Mouse (Mus musculus) stomach, postnatal 0 days (tissue): ENCODE results near the gene Proser3. TPM values are rescaled to one million over a fixed set of nuclear protein-coding genes. Genes with fewer than 3 reads are reported as not detected.

ENCODE experiments used
- ATAC-seq: fragments of 200-750 bp; cut with Nextera tagmentation; 2 replicates; pipeline ENCODE4 v1.8.0; 2017; ENCODE audit not compliant: low FRiP score, low TSS enrichment
- DNase-seq: peaks from one replicate; pipeline ENCODE4 v3.0.0-alpha.2; 2016; ENCODE audit warnings: low spot score
- H3K27ac ChIP-seq: fragments of 300-500 bp; sonication (generic); replicated peaks from 2 replicates; pipeline ENCODE4 v1.5.1; 2014; ENCODE audit warnings: mild to moderate bottlenecking, control low read depth
- H3K27me3 ChIP-seq: fragments of 300-500 bp; sonication (generic); 2 replicates; pipeline ENCODE4 v1.6.1; 2014; ENCODE audit warnings: low read length; ENCODE audit not compliant: control insufficient read depth, insufficient read depth
- H3K36me3 ChIP-seq: fragments of 300-500 bp; sonication (generic); 2 replicates; pipeline ENCODE4 v1.6.1; 2014; ENCODE audit warnings: low read length, mixed read lengths; ENCODE audit not compliant: control insufficient read depth, insufficient read depth
- H3K4me1 ChIP-seq: fragments of 300-500 bp; sonication (generic); replicated peaks from 2 replicates; pipeline ENCODE4 v1.6.1; 2014; ENCODE audit warnings: antibody characterized with exemption; ENCODE audit not compliant: control insufficient read depth, insufficient read depth
- H3K4me2 ChIP-seq: fragments of 300-500 bp; sonication (generic); replicated peaks from 2 replicates; pipeline ENCODE4 v1.6.1; 2014; ENCODE audit warnings: low read depth, mild to moderate bottlenecking, control low read depth, moderate library complexity
- H3K4me3 ChIP-seq: fragments of 300-500 bp; sonication (generic); 2 replicates; pipeline ENCODE4 v1.5.1; 2014; ENCODE audit warnings: low read depth, low read length, control low read depth
- H3K9ac ChIP-seq: fragments of 300-500 bp; sonication (generic); 2 replicates; pipeline ENCODE4 v1.6.1; 2014; ENCODE audit warnings: mild to moderate bottlenecking, low read length, control low read depth, mixed read lengths
- H3K9me3 ChIP-seq: fragments of 300-500 bp; sonication (generic); 2 replicates; pipeline ENCODE4 v1.6.1; 2016; ENCODE audit warnings: low read length; ENCODE audit not compliant: control insufficient read depth
- CTCF ChIP-seq: IDR thresholded peaks from 2 replicates; pipeline ENCODE4 v1.5.1; 2016; ENCODE audit warnings: antibody characterized with exemption, low read depth, mild to moderate bottlenecking, moderate library complexity
- EP300 ChIP-seq: optimal IDR thresholded peaks from 2 replicates; pipeline ENCODE3; 2016; ENCODE audit warnings: antibody characterized with exemption
- WGBS: fragments of 180-500 bp; shearing (Covaris S2); extraction: QIAGEN DNeasy Blood & Tissue Kit; methylation state at CpG from one replicate; pipeline ENCODE4 v1.1.7; 2014; 5-methylcytosine and 5-hydroxymethylcytosine counted together
- polyA plus RNA-seq: library from polyadenylated mRNA; unstranded; fragments of >200 nt; fragmentation: Nextera tagmentation; extraction: Ambion mirVana; gene quantifications from 2 replicates; pipeline ENCODE4 v1.2.1, GENCODE M21; 2015

The Proser3 gene
- 2.2 and 2.3 TPM in 2 replicates for polyA plus RNA-seq

GRCm38 (mm10) chr7:30552102-30553020 lies at the start of gene Proser3, which contains the start of gene Hspb6:
Proser3 (minus strand) TSS chr7:30552299.
Hspb6 (plus strand) TSS chr7:30552178.
- H3K4me3 ChIP-seq, result peak within 1 kb of the TSS; percentile 72
- no peaks in the 10 kb centered on the region for H3K9me3 ChIP-seq
- peaks cover 15% of the 10 kb centered on the region for H3K36me3 ChIP-seq
- H3K27me3 ChIP-seq, result no peaks in the 10 kb centered on the region
- TF ChIP-seq CTCF, result peak; percentile 32
- no peak for TF ChIP-seq EP300
- peak; percentile 97 for DNase-seq
- peak within 1 kb of the TSS; percentile 81 for H3K9ac ChIP-seq
- peak within 1 kb of the TSS; percentile 94 for H3K4me2 ChIP-seq
- H3K27ac ChIP-seq, result peak within 1 kb of the TSS; percentile 97
- H3K4me1 ChIP-seq, result 0 out of 2 replicates have a peak, but pooled peaks cover 2% of the 10 kb centered on the region
- peak; percentile 95 for ATAC-seq
- WGBS, result under 1% methylated on average over 44 of the region's 44 CpGs

- no peak for TF ChIP-seq CTCF
- no peak for TF ChIP-seq EP300
- peak; percentile 78 for DNase-seq
- Histone ChIP-seq H3K36me3 (no peaks in the 10 kb centered on the region), H3K9me3 (no peaks in the 10 kb centered on the region), H3K9ac (no peak overlapping the region), H3K4me1 (no peaks in the 10 kb centered on the region), H3K27ac (peak overlapping the region; percentile 86), H3K27me3 (no peaks in the 10 kb centered on the region), H3K4me2 (no peak overlapping the region), H3K4me3 (no peak overlapping the region)
- WGBS, result 61% methylated on average over 7 of the region's 7 CpGs
- peak; percentile 39 for ATAC-seq
Measured at GRCm38 (mm10) chr7:30600651-30601050, 48.6 kb upstream of the Proser3 start.

GRCm38 (mm10) chr7:30599933-30600353 lies 47.8 kb upstream of the Proser3 start:
- no peaks in the 10 kb centered on the region for H3K27me3 ChIP-seq
- H3K27ac ChIP-seq, result peak overlapping the region; percentile 86
- WGBS, result 2% methylated on average over 16 of the region's 16 CpGs
- H3K36me3 ChIP-seq, result no peaks in the 10 kb centered on the region
- TF ChIP-seq CTCF (no peak), EP300 (no peak)
- no peaks in the 10 kb centered on the region for H3K4me1 ChIP-seq
- ATAC-seq (peak; percentile 93), DNase-seq (peak; percentile 99)
- no peak overlapping the region for H3K4me3 ChIP-seq
- no peaks in the 10 kb centered on the region for H3K9me3 ChIP-seq
- 0 out of 2 replicates have a peak overlapping the region, but pooled peaks have one; percentile 8 for H3K4me2 ChIP-seq
- H3K9ac ChIP-seq, result no peak overlapping the region

- Histone ChIP-seq H3K9ac (no peak within 1 kb of the TSS), H3K9me3 (no peaks in the 10 kb centered on the region), H3K4me2 (no peak within 1 kb of the TSS), H3K4me1 (no peaks in the 10 kb centered on the region), H3K27me3 (no peaks in the 10 kb centered on the region), H3K4me3 (no peak within 1 kb of the TSS), H3K36me3 (no peaks in the 10 kb centered on the region), H3K27ac (peak within 1 kb of the TSS; percentile 78)
- no peak for TF ChIP-seq CTCF
- no peak for TF ChIP-seq EP300
- DNase-seq (no peak), ATAC-seq (no peak)
- WGBS, result 93% methylated on average over 12 of the region's 12 CpGs
Measured at GRCm38 (mm10) chr7:30598786-30599185, 46.7 kb upstream of the Proser3 start, which contains the start of gene Zbtb32. Zbtb32 (minus strand) TSS chr7:30598909.

DNA sequence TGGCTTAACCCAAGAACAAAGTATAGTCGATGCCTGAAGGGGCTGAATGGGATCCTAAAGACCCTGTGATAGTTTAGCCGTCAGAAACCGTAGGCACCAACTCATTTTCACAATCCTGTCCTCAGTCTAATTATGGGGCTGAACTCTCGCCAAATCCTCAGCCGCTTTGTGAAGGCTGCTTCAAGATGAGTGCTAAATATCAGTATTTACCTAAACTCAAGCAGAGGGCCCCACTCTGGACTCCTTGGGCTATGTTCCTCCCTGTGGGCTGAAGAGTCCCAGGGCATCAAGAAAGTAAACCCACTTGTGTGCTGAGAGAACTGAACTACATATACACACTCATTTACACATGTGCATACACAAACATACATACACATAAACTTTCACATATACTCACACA lies 44.7 kb upstream of the Proser3 start:
- H3K4me2 ChIP-seq, result no peak overlapping the region
- DNase-seq, result no peak
- H3K4me3 ChIP-seq, result no peak overlapping the region
- no peak overlapping the region for H3K9ac ChIP-seq
- no peaks in the 10 kb centered on the region for H3K4me1 ChIP-seq
- 75% methylated on average over 5 of the region's 5 CpGs for WGBS
- ATAC-seq, result no peak
- no peak for TF ChIP-seq CTCF
- no peak for TF ChIP-seq EP300
- no peak overlapping the region for H3K27ac ChIP-seq
- H3K9me3 ChIP-seq, result no peaks in the 10 kb centered on the region
- no peaks in the 10 kb centered on the region for H3K36me3 ChIP-seq
- no peaks in the 10 kb centered on the region for H3K27me3 ChIP-seq

- H3K27me3 ChIP-seq, result no peaks in the 10 kb centered on the region
- no peak overlapping the region for H3K4me2 ChIP-seq
- WGBS, result 68% methylated on average over 5 of the region's 5 CpGs
- DNase-seq, result no peak
- no peaks in the 10 kb centered on the region for H3K4me1 ChIP-seq
- H3K27ac ChIP-seq, result no peak overlapping the region
- H3K4me3 ChIP-seq, result no peak overlapping the region
- H3K36me3 ChIP-seq, result no peaks in the 10 kb centered on the region
- H3K9me3 ChIP-seq, result no peaks in the 10 kb centered on the region
- TF ChIP-seq CTCF (no peak), EP300 (no peak)
- no peak for ATAC-seq
- H3K9ac ChIP-seq, result no peak overlapping the region
Measured at GRCm38 (mm10) chr7:30596093-30596492, 44.0 kb upstream of the Proser3 start.
